Mouse (Mus musculus) layer of hippocampus, adult 2 months (tissue): ENCODE measurements around the gene Slc38a11. TPM values are rescaled to one million over a fixed set of nuclear protein-coding genes. Genes with fewer than 3 reads are reported as not detected.

ENCODE experiments used
- DNase-seq, 2 experiments: peaks; one replicate each; pipeline ENCODE4 v3.0.0; 2022; ENCODE audit warnings: low spot score in 2 of 2
- H3K27ac ChIP-seq: fragments of 200-600 bp; 2 replicates; pipeline ENCODE4 v1.8.1; 2022
- H3K4me3 ChIP-seq: fragments of 200-600 bp; 2 replicates; pipeline ENCODE4 v1.8.1; 2022; ENCODE audit warnings: mild to moderate bottlenecking
- CTCF ChIP-seq: fragments of 200-600 bp; conservative IDR thresholded peaks from 2 replicates; pipeline ENCODE4 v1.8.1; 2022; ENCODE audit warnings: antibody characterized with exemption, mild to moderate bottlenecking, moderate library complexity
- microRNA-seq, 2 experiments: library from miRNA; unstranded; fragments of <30 nt; microRNA quantifications; one replicate each; pipeline ENCODE4 v1.2.0; 2021
- total RNA-seq, 2 experiments: library from RNA; stranded (reverse); gene quantifications; 2 replicates each; pipeline ENCODE4 v1.2.3; 2021

The Slc38a11 gene
- total RNA-seq, 2 experiments from 2014 or later: 3.1 to 3.5 TPM

GRCm38 (mm10) chr2:65266576-65267299 is 97.1 kb downstream of the Slc38a11 start:
- peak overlapping the region; percentile 59; the same call in 1 of the 2 replicates for H3K27ac ChIP-seq
- TF ChIP-seq CTCF: no peak
- no peak overlapping the region for H3K4me3 ChIP-seq
- no peak for DNase-seq

Small RNA genes lying within 50 kb of the gene (microRNA-seq; reads per million reads assigned to microRNA genes)
- gene Mir6337: 0 reads per million in 2 experiments

Other genes with a start within 250 kb of the Slc38a11 start
- gene Cobll1, start 124.6 kb downstream of the Slc38a11 start, total RNA-seq: 1 to 10 TPM; 6.8 to 8.5 TPM
- 10 to 100 TPM; 39.2 to 39.5 TPM for gene Scn3a, start 203.6 kb upstream of the Slc38a11 start, total RNA-seq